Mouse (Mus musculus): ENCODE measurements around the gene Morf4l2.

DNA sequence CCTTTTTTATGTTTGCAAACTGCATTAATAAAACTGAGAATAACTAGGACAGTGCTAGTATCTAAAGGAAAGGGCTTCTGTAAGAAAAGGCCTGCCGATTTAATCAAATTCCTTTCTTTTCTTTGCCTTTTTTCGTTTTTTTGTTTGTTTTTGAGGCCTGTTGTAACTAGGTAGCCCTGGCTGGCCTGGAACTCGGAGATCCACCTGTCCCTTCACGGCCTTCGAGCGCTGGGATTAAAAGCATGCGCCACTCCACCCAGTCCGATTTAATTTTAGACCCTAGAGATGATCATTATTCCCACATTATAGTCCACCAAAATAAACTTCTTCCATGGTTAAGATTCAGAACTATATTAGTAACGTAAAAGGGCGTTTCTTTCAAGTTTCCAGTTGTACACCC, 1.2 kb downstream of the Morf4l2 start:
- TF ChIP-seq POLR2A (IDR thresholded peaks at IDR 0.05; ENCODE audit: borderline replicate concordance, insufficient read depth, low read length) (no peak), CTCF (IDR thresholded peaks at IDR 0.05; ENCODE audit: borderline replicate concordance, insufficient read depth, low read depth, low read length) (no peak)
